Mouse (Mus musculus): ENCODE data around the gene Rnase4. TPM values are rescaled to one million over a fixed set of nuclear protein-coding genes. Genes with fewer than 3 reads are reported as not detected.

Gene Rnase4
- total RNA-seq (2023) = 1 to 10 TPM; 6.5 to 7.8 TPM

GRCm38 (mm10) chr14:51090921-51091900 is at the start of gene Rnase4, which contains the start of gene Ang:
TSS of gene Rnase4 (plus strand) at chr14:51091077.
TSS of gene Ang (plus strand) at chr14:51091150.

GRCm38 (mm10) chr14:51041769-51042168 is 49.1 kb upstream of the Rnase4 start, which contains the start of gene Rnase9:
TSS of gene Rnase9 (minus strand) at chr14:51041869.

GRCm38 (mm10) chr14:51050063-51050462 is 40.8 kb upstream of the Rnase4 start, which contains the start of gene Rnase11:
TSS of gene Rnase11 (minus strand) at chr14:51050163.

GRCm38 (mm10) chr14:51057401-51057831 is 33.5 kb upstream of the Rnase4 start, which contains the start of gene Rnase12:
TSS of gene Rnase12 (minus strand) at chr14:51057661.

GRCm38 (mm10) chr14:51074335-51074734 is 16.5 kb upstream of the Rnase4 start, which contains the start of gene Olfr750:
TSS of gene Olfr750 (minus strand) at chr14:51074435.

GRCm38 (mm10) chr14:51113916-51114560 is 23.2 kb downstream of the Rnase4 start, which contains the start of gene Eddm3b:
TSS of gene Eddm3b (plus strand) at chr14:51114426.

GRCm38 (mm10) chr14:51146685-51147084 is 55.8 kb downstream of the Rnase4 start, which contains the start of gene Rnase1:
TSS of gene Rnase1 (minus strand) at chr14:51146785.

Other genes with a start within 250 kb of the Rnase4 start
- 10 to 100 TPM; 44.4 to 66.7 TPM for gene Tep1, start 220.5 kb upstream of the Rnase4 start, total RNA-seq (2023)
- gene Klhl33, start 193.6 kb upstream of the Rnase4 start, total RNA-seq (2023) = under 1 TPM in 1 of 2 experiments, not detected in 1; 0.33 TPM
- gene Osgep, start 166.2 kb upstream of the Rnase4 start, total RNA-seq (2023) = 10 to 100 TPM; 19.2 to 25.5 TPM
- 10 to 100 TPM; 18.4 to 22.9 TPM for gene Apex1, start 166.1 kb upstream of the Rnase4 start, total RNA-seq (2023)
- 10 to 100 TPM; 54.5 to 86.3 TPM for gene Pip4p1, start 160.2 kb upstream of the Rnase4 start, total RNA-seq (2023)
- 10 to 100 TPM; 65.2 to 70.9 TPM for gene Pnp, start 160.0 kb upstream of the Rnase4 start, total RNA-seq (2023)
- gene Gm49342, start 146.6 kb upstream of the Rnase4 start, total RNA-seq (2023) = 10 to 100 TPM; 67.9 to 80.1 TPM
- gene Pnp2, start 135.1 kb upstream of the Rnase4 start, total RNA-seq (2023) = 1 to 10 TPM; 5.8 to 7.4 TPM
- gene Rnase10, start 83.3 kb upstream of the Rnase4 start, total RNA-seq (2023) = under 1 TPM in 1 of 2 experiments, not detected in 1; 0.22 TPM
- not detected for gene Rnase9, start 49.2 kb upstream of the Rnase4 start, total RNA-seq (2023)
- gene Rnase11, start 40.9 kb upstream of the Rnase4 start, total RNA-seq (2023) = not detected
- gene Rnase12, start 33.4 kb upstream of the Rnase4 start, total RNA-seq (2023) = 1 to 10 TPM; 1.0 to 2.2 TPM
- not detected for gene Olfr750, start 16.6 kb upstream of the Rnase4 start, total RNA-seq (2023)
- 1 to 10 TPM; 5.4 to 6.6 TPM for gene Ang, start 73 bp downstream of the Rnase4 start, total RNA-seq (2023)
- not detected for gene Eddm3b, start 23.3 kb downstream of the Rnase4 start, total RNA-seq (2023)
- gene Rnase6, start 32.8 kb downstream of the Rnase4 start, total RNA-seq (2023) = 10 to 100 TPM; 32.8 to 50.5 TPM
- not detected for gene Rnase1, start 55.7 kb downstream of the Rnase4 start, total RNA-seq (2023)
- gene Rnase2b, start 71.2 kb downstream of the Rnase4 start, total RNA-seq (2023) = 1 to 10 TPM in 1 of 2 experiments, under 1 TPM in 1; 0.88 to 1.3 TPM
- gene Ang2, start 108.1 kb downstream of the Rnase4 start, total RNA-seq (2023) = not detected
- not detected for gene Ear14, start 112.3 kb downstream of the Rnase4 start, total RNA-seq (2023)
- 10 to 100 TPM; 38.2 to 59.1 TPM for gene Rnase2a, start 165.0 kb downstream of the Rnase4 start, total RNA-seq (2023)